ENCODE assay signal across 10 mouse cellular contexts in the genomic region with DNA sequence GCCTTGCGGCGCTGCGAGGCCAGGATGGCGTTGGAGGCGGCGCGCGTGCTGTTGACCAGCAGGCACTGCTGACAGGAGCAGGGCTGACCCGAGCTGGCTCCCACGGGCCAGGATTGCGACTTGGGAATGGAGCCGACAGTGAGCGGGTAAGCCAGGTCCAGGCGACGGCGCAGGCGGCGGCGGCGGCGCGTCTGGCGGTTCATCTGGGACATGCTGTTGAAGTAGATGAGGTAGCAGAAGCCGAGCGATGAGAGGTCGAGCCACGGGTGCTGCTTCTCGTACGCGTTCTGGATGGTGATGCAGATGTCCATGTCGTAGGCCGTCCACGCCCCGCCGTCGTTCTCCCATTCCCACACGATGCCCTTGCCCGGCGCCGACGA. TPM values are rescaled to one million over a fixed set of nuclear protein-coding genes. Genes with fewer than 3 reads are reported as not detected.
A peak's percentile ranks its signal among the peaks of the same experiment; 100 is the strongest.
DNase-seq lines count a peak whose midpoint lies in the region; ATAC-seq and TF ChIP-seq lines count a peak whose summit lies in the region.
"Had no signal": no experiment of that assay in that cellular context is flagged by ENCODE, and none has a peak within 500 bp of the region (broad histone marks: within the 10 kb centered on the region; RNA-seq: fewer than 3 reads in every experiment).

No protein-coding gene starts in this region.

- ATAC-seq in hindbrain, embryonic 16.5 days = no peak

- H3K27me3 ChIP-seq in hindbrain, embryonic 16.5 days (replicated peaks; ENCODE audit: control insufficient read depth, insufficient read depth, low read length) = peaks cover 23% of the 10 kb centered on the region

- peak; percentile 48 for DNase-seq in adrenal gland, postnatal 10 days
- no peak for DNase-seq in adrenal gland, adult 18-20 months (ENCODE audit: low spot score in 2 of 2)
- no peak for DNase-seq in layer of hippocampus, adult 2 months (ENCODE audit: low spot score in 2 of 2)
- DNase-seq in layer of hippocampus, adult 9-10 months (ENCODE audit: low spot score) = no peak
- DNase-seq in brain, adult 2 months (ENCODE audit: low read depth, low spot score) = peak; percentile 59
- DNase-seq in frontal cortex, postnatal 25 days (ENCODE audit: low spot score in 2 of 2) = no peak
- DNase-seq in retina, embryonic 14.5 days (ENCODE audit: low spot score) = no peak
- DNase-seq: heart, postnatal 4 days had no signal

- WGBS in hindbrain, embryonic 16.5 days = 9% methylated on average over 38 of the region's 41 CpGs

- peaks cover 27% of the 10 kb centered on the region for H3K4me1 ChIP-seq in hindbrain, embryonic 16.5 days (ENCODE audit: control insufficient read depth, insufficient read depth, low read depth, low read length)

- no peaks in the 10 kb centered on the region for H3K9me3 ChIP-seq in hindbrain, embryonic 16.5 days (ENCODE audit: control insufficient read depth, low read length)

- H3K4me2 ChIP-seq in hindbrain, embryonic 16.5 days (ENCODE audit: low read length) = no peak overlapping the region

- peaks cover 14% of the 10 kb centered on the region for H3K36me3 ChIP-seq in hindbrain, embryonic 16.5 days (ENCODE audit: control insufficient read depth, insufficient read depth, low read length)

- H3K9ac ChIP-seq in hindbrain, embryonic 16.5 days (ENCODE audit: low read depth, low read length) = peak overlapping the region; percentile 38; the same call in 1 of the 2 replicates

- H3K27ac ChIP-seq in layer of hippocampus, adult 2 months = peak overlapping the region; percentile 52
- no peak overlapping the region for H3K27ac ChIP-seq in hindbrain, embryonic 16.5 days (ENCODE audit: low read depth, low read length)

- TF ChIP-seq CTCF in layer of hippocampus, adult 2 months (conservative IDR thresholded peaks at IDR 0.05) = no peak

- H3K4me3 ChIP-seq in layer of hippocampus, adult 2 months = no peak overlapping the region
- no peak overlapping the region for H3K4me3 ChIP-seq in hindbrain, embryonic 16.5 days (ENCODE audit: low read length)

RNA-seq across cellular contexts. Expression of gene Dtx1, which starts 17.0 kb away (rescaled TPM):
- 1 to 10 TPM; 7.4 to 9.2 TPM for total RNA-seq in adrenal gland, postnatal 10 days (2021)
- total RNA-seq in adrenal gland, adult 18-20 months (2021) = 10 to 100 TPM in 1 of 2 experiments, 1 to 10 TPM in 1; 6.0 to 12.3 TPM
- total RNA-seq in layer of hippocampus, adult 2 months (2021) = 10 to 100 TPM; 70.9 to 73.9 TPM
- 44.8 and 46.6 TPM in 2 replicates for polyA plus RNA-seq in hindbrain, embryonic 16.5 days (2015; fragmentation: Nextera tagmentation; extraction: Ambion mirVana)
- polyA plus RNA-seq: liver, embryonic 16.5 days had no signal

RNA-seq across cellular contexts. Expression of gene Rasal1, which starts 46.1 kb away (rescaled TPM):
- 1 to 10 TPM; 6.9 to 8.9 TPM for total RNA-seq in adrenal gland, postnatal 10 days (2021)
- 10 to 100 TPM in 1 of 2 experiments, 1 to 10 TPM in 1; 4.3 to 14.1 TPM for total RNA-seq in adrenal gland, adult 18-20 months (2021)
- total RNA-seq in layer of hippocampus, adult 2 months (2021) = 10 to 100 TPM; 91.9 to 96.6 TPM
- 0.61 and 1.9 TPM in 2 replicates for polyA plus RNA-seq in hindbrain, embryonic 16.5 days (2015; fragmentation: Nextera tagmentation; extraction: Ambion mirVana)

RNA-seq across cellular contexts. Expression of gene Oas2, which starts 55.0 kb away (rescaled TPM):
- under 1 TPM; 0.09 to 0.24 TPM for total RNA-seq in adrenal gland, postnatal 10 days (2021)
- 1 to 10 TPM in 1 of 2 experiments, under 1 TPM in 1; 0.99 to 1.1 TPM for total RNA-seq in adrenal gland, adult 18-20 months (2021)
- total RNA-seq in layer of hippocampus, adult 2 months (2021) = not detected
- polyA plus RNA-seq in hindbrain, embryonic 16.5 days (2015; fragmentation: Nextera tagmentation; extraction: Ambion mirVana) = 0.19 and 0.43 TPM in 2 replicates

Comparison
In these comparisons a context has a peak if more than half of its experiments do, and no peak if none do; other contexts are left out.
1. DNase-seq: peak in adrenal gland, postnatal 10 days (single experiment) and brain, adult 2 months (single experiment); none in adrenal gland, adult 18-20 months (0 of 2), layer of hippocampus, adult 2 months (0 of 2), layer of hippocampus, adult 9-10 months (single experiment), frontal cortex, postnatal 25 days (0 of 2) and retina, embryonic 14.5 days (single experiment).
2. RNA of gene Dtx1, which starts 17.0 kb away (total RNA-seq): 70.9 to 73.9 TPM in layer of hippocampus, adult 2 months; 6.0 to 12.3 TPM in adrenal gland, adult 18-20 months and 7.4 to 9.2 TPM in adrenal gland, postnatal 10 days; every median in the first group is over 4 times any median in the second.
3. RNA of gene Rasal1, which starts 46.1 kb away (total RNA-seq): 91.9 to 96.6 TPM in layer of hippocampus, adult 2 months; 4.3 to 14.1 TPM in adrenal gland, adult 18-20 months and 6.9 to 8.9 TPM in adrenal gland, postnatal 10 days; every median in the first group is over 4 times any median in the second.